Mouse (Mus musculus): ENCODE data around the gene Large2.

- TF ChIP-seq CTCF (IDR thresholded peaks at IDR 0.05; ENCODE audit: low read depth) (no peak), EP300 (IDR thresholded peaks at IDR 0.05; ENCODE audit: low read depth) (no peak)
Observed at GRCm38 (mm10) chr2:92317228-92317627, 57.4 kb downstream of the Large2 start.
